Mouse (Mus musculus): ENCODE measurements at regions not wholly inside any gene's neighbourhood (a gene's known extent, or its start where the extent isn't known, plus 50 kb on each side); places are given as distances from the start of the nearest gene placed in this dataset.

- no peak for ATAC-seq (replicated peaks; ENCODE audit: insufficient number of reproducible peaks, low FRiP score, low TSS enrichment, poor library complexity, severe bottlenecking)
Observed at GRCm38 (mm10) chr4:47534959-47535358, 60.5 kb downstream of the Sec61b start.

- no peak for ATAC-seq (replicated peaks; ENCODE audit: insufficient number of reproducible peaks, low FRiP score, low TSS enrichment, poor library complexity, severe bottlenecking)
Observed at GRCm38 (mm10) chr4:47567694-47568093, 93.2 kb downstream of the Sec61b start.

- no peak for ATAC-seq (replicated peaks; ENCODE audit: insufficient number of reproducible peaks, low FRiP score, low TSS enrichment, poor library complexity, severe bottlenecking)
Observed at GRCm38 (mm10) chr4:47570846-47571245, 96.4 kb downstream of the Sec61b start.

- ATAC-seq (replicated peaks; ENCODE audit: insufficient number of reproducible peaks, low FRiP score, low TSS enrichment, poor library complexity, severe bottlenecking) = no peak
Observed at GRCm38 (mm10) chr4:47576011-47576410, 101.6 kb downstream of the Sec61b start.

- ATAC-seq (replicated peaks; ENCODE audit: insufficient number of reproducible peaks, low FRiP score, low TSS enrichment, poor library complexity, severe bottlenecking) = no peak
Observed at GRCm38 (mm10) chr4:47577490-47577889, 103.0 kb downstream of the Sec61b start.

GRCm38 (mm10) chr4:47578637-47579036 lies 104.2 kb downstream of the Sec61b start:
- no peak for ATAC-seq (replicated peaks; ENCODE audit: insufficient number of reproducible peaks, low FRiP score, low TSS enrichment, poor library complexity, severe bottlenecking)

GRCm38 (mm10) chr4:47580556-47580955 lies 106.1 kb downstream of the Sec61b start:
- ATAC-seq (replicated peaks; ENCODE audit: insufficient number of reproducible peaks, low FRiP score, low TSS enrichment, poor library complexity, severe bottlenecking) = no peak

GRCm38 (mm10) chr4:47587256-47587655 lies 112.8 kb downstream of the Sec61b start:
- ATAC-seq (replicated peaks; ENCODE audit: insufficient number of reproducible peaks, low FRiP score, low TSS enrichment, poor library complexity, severe bottlenecking) = no peak

- ATAC-seq (replicated peaks; ENCODE audit: insufficient number of reproducible peaks, low FRiP score, low TSS enrichment, poor library complexity, severe bottlenecking) = no peak
Observed at GRCm38 (mm10) chr4:47592271-47592986, 118.0 kb downstream of the Sec61b start.

DNA sequence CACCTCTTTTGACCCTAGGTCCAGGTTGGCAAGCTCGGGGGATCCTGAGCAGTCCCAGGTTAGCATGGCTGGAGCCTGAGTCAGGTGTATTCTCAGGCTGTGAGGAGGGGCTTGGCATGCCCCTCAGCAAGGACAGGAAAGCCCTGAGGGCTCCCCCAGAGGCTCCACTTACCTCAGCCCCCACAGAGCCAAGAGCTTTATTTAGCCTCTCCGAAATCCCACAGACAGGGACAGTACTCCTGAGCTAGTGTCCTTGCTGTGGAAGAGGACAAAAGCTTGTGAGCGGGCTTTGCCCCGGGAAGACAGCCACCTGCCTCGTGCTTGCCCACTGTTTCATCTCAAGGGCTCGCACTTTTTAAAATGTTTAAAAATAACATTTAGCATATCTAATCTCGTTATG lies 118.7 kb downstream of the Sec61b start:
- ATAC-seq (replicated peaks; ENCODE audit: insufficient number of reproducible peaks, low FRiP score, low TSS enrichment, poor library complexity, severe bottlenecking) = no peak

GRCm38 (mm10) chr4:47594171-47594570 lies 119.7 kb downstream of the Sec61b start:
- no peak for ATAC-seq (replicated peaks; ENCODE audit: insufficient number of reproducible peaks, low FRiP score, low TSS enrichment, poor library complexity, severe bottlenecking)

GRCm38 (mm10) chr4:47595841-47596240 lies 121.4 kb downstream of the Sec61b start:
- ATAC-seq (replicated peaks; ENCODE audit: insufficient number of reproducible peaks, low FRiP score, low TSS enrichment, poor library complexity, severe bottlenecking) = no peak

DNA sequence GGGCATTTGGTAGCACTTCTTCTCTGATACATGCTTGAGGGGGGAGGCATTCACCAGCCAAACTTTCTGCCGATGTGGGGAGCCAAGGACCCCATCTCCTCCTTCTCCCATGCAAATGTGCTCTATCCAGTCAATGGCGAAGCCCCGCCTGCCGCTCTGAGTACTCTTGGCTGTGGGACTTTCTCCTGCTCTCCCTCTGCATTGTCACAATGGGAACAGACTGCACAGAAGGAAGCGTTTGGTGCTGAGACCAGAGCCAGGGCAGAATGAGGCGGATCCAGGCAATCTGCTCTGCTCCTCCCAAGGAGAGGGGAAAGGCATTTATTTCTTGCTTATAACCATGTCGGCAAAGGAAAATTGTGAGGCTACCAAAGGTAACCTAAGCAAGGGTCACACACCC lies 123.1 kb downstream of the Sec61b start:
- ATAC-seq (replicated peaks; ENCODE audit: insufficient number of reproducible peaks, low FRiP score, low TSS enrichment, poor library complexity, severe bottlenecking) = no peak

GRCm38 (mm10) chr4:47598216-47598615 lies 123.8 kb downstream of the Sec61b start:
- no peak for ATAC-seq (replicated peaks; ENCODE audit: insufficient number of reproducible peaks, low FRiP score, low TSS enrichment, poor library complexity, severe bottlenecking)

- no peak for ATAC-seq (replicated peaks; ENCODE audit: insufficient number of reproducible peaks, low FRiP score, low TSS enrichment, poor library complexity, severe bottlenecking)
Observed at GRCm38 (mm10) chr4:47601301-47602070, 127.0 kb downstream of the Sec61b start.

GRCm38 (mm10) chr4:47603378-47603777 lies 128.9 kb downstream of the Sec61b start:
- ATAC-seq (replicated peaks; ENCODE audit: insufficient number of reproducible peaks, low FRiP score, low TSS enrichment, poor library complexity, severe bottlenecking) = no peak

DNA sequence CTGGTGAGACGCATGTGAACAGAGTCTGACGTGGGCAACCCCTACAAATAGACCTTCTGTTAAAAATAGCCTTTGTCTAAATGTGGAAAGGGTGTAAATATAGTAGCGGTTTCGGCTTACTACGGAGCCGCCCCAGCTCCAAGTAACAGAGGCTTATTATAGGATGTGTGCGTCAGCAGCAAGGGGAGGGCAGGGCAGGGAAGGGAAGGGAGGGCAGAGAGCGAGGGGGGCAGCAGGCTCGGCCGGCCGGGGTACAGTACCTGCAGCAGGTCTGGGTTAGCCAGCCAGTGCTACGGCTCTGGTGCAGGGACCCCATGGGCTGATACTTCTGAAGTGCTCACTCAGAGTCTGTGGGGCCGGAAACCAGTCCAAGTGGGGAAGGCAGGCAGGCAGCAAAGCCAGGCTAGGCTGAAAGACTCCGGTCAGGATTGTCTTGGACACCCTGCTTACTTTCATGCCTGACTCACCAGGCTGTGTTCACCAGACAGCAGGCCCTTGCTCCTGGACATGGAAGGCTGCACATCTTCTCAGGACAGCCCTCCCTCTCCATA lies 129.5 kb downstream of the Sec61b start:
- peak; percentile 36; the same call in 1 of the 2 replicates for ATAC-seq (replicated peaks; ENCODE audit: insufficient number of reproducible peaks, low FRiP score, low TSS enrichment, poor library complexity, severe bottlenecking)

- no peak for ATAC-seq (replicated peaks; ENCODE audit: insufficient number of reproducible peaks, low FRiP score, low TSS enrichment, poor library complexity, severe bottlenecking)
Observed at GRCm38 (mm10) chr4:47605676-47606075, 131.2 kb downstream of the Sec61b start.

GRCm38 (mm10) chr4:47608673-47609072 lies 134.2 kb downstream of the Sec61b start:
- no peak for ATAC-seq (replicated peaks; ENCODE audit: insufficient number of reproducible peaks, low FRiP score, low TSS enrichment, poor library complexity, severe bottlenecking)

DNA sequence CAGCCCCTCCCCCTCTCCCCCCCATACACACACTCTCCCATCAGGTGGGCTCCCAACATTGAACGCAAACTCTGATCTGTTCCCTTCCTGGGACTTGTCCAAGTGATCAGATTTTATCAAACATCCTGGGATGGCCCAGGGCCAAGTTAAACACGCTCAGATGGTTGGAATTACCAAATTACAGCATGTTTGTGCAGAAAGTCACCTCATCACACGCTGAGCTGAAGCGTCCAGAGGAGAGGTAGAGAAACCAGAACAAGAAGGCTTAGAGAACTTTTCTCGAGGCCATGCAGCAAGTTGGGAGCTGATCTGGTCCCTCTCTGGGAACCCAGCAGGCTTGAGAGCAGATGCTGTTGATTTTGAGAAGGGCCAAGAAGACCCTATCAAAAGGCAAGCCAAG lies 136.5 kb downstream of the Sec61b start:
- no peak for ATAC-seq (replicated peaks; ENCODE audit: insufficient number of reproducible peaks, low FRiP score, low TSS enrichment, poor library complexity, severe bottlenecking)
